Mouse (Mus musculus): Measurements from ENCODE around the gene Naaladl2.

DNA sequence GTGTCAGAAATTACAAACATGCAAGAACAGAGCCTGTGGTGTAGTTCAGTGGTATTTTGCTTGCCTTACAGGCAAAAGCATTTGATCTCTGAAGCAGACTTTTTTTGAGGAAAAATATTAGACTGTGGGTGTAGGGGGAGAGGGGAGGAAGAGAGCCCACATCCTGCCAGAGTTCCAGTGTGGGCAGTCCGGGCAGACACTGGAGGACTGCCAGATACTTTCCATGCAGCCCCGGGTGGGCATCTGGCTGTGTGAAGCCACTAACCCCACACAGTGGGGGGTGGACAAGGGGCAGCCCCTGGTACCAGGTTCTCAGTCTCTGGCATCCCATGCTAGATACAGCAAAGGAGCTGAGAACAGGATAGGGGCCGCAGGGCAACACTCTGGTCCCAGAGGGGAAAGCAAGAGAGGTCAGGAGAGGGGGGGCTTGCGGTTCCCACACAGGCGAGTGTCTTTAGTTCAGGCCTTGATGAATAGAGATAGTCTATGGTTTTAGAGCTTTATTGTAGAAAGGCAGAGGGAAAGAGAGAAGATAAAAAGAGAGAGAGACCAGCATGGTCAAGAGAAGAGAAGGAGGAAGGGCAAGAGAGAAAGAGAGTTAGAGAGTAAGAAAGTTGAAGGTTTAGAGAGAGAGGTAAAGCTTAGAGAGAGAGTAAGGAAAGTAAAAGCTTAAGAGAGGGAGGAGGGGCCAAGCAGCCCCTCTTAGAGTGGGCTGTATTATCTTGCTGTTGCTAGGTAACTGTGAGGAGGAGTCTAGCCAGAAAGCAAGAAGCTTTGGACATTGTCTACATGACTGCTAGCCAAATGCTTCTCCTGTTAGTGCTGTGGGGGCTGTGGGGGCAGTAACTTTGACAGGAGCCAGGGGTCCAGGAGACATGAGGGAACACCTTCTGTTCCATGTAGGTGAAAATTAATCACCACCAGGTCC is 18.9 kb downstream of the Naaladl2 start:
- TF ChIP-seq CTCF (IDR thresholded peaks at IDR 0.05; ENCODE audit: low read depth, low read length): no peak
- TF ChIP-seq POLR2A (IDR thresholded peaks at IDR 0.05; ENCODE audit: insufficient read depth, low read length): no peak
